Mouse (Mus musculus): ENCODE measurements around the gene Srsf9.

- TF ChIP-seq RAD21 (IDR thresholded peaks at IDR 0.05; ENCODE audit: low read depth, low read length) (no peak), TCF12 (IDR thresholded peaks at IDR 0.05; ENCODE audit: low read depth, low read length) (no peak), MYC (IDR thresholded peaks at IDR 0.05; ENCODE audit: low read depth, low read length) (no peak), POLR2A (IDR thresholded peaks at IDR 0.05; ENCODE audit: control insufficient read depth in 1 of 2, insufficient read depth in 1 of 2, low read depth in 1 of 2, low read length in 2 of 2, poor library complexity in 1 of 2) (no peak), CTCF (IDR thresholded peaks at IDR 0.05 in 2 of 3, conservative IDR thresholded peaks at IDR 0.05 in 1 of 3; ENCODE audit: control insufficient read depth in 1 of 3, insufficient read depth in 1 of 3, low read depth in 2 of 3, low read length in 3 of 3, poor library complexity in 1 of 3, severe bottlenecking in 1 of 3) (no peak), USF2 (IDR thresholded peaks at IDR 0.05; ENCODE audit: borderline replicate concordance in 1 of 2, insufficient read depth in 1 of 2, low read depth in 1 of 2, low read length in 2 of 2) (no peak), JUND (IDR thresholded peaks at IDR 0.05; ENCODE audit: low read depth, low read length) (no peak), EP300 (IDR thresholded peaks at IDR 0.05; ENCODE audit: low read depth in 1 of 2, low read length in 2 of 2) (no peak), KAT2A (conservative IDR thresholded peaks at IDR 0.05; ENCODE audit: low read depth, low read length) (no peak), ZMIZ1 (IDR thresholded peaks at IDR 0.05; ENCODE audit: low read depth, low read length) (no peak), CHD2 (IDR thresholded peaks at IDR 0.05; ENCODE audit: low read length) (no peak)
Measured at GRCm38 (mm10) chr5:115373441-115374203, 46.6 kb downstream of the Srsf9 start.
